Mouse (Mus musculus) kidney, embryonic 15.5 days (tissue): Measurements from ENCODE around the gene Adcy4. TPM values are rescaled to one million over a fixed set of nuclear protein-coding genes. Genes with fewer than 3 reads are reported as not detected.
A peak's percentile ranks its signal among the peaks of the same experiment; 100 is the strongest.

Experiments used
- ATAC-seq: fragments of 200-750 bp; cut with Nextera tagmentation; replicated peaks from 2 replicates; pipeline ENCODE4 v1.8.0; 2017; ENCODE audit warnings: moderate TSS enrichment; ENCODE audit not compliant: low FRiP score
- H3K27ac ChIP-seq: fragments of 300-500 bp; sonication (generic); 2 replicates; pipeline ENCODE4 v1.5.1; 2015; ENCODE audit warnings: mild to moderate bottlenecking, inconsistent platforms
- H3K27me3 ChIP-seq: fragments of 300-500 bp; sonication (generic); 2 replicates; pipeline ENCODE4 v1.6.1; 2015; ENCODE audit warnings: inconsistent platforms
- H3K36me3 ChIP-seq: fragments of 300-500 bp; sonication (generic); 2 replicates; pipeline ENCODE4 v1.6.1; 2015; ENCODE audit warnings: inconsistent platforms
- H3K4me1 ChIP-seq: fragments of 300-500 bp; sonication (generic); 2 replicates; pipeline ENCODE4 v1.6.1; 2015; ENCODE audit warnings: inconsistent platforms
- H3K4me2 ChIP-seq: fragments of 300-500 bp; sonication (generic); 2 replicates; pipeline ENCODE4 v1.6.1; 2015; ENCODE audit warnings: moderate library complexity, mild to moderate bottlenecking, inconsistent platforms
- H3K4me3 ChIP-seq: fragments of 300-500 bp; sonication (generic); replicated peaks from 2 replicates; pipeline ENCODE4 v1.5.1; 2015; ENCODE audit warnings: mild to moderate bottlenecking, inconsistent platforms
- H3K9ac ChIP-seq: fragments of 300-500 bp; sonication (generic); 2 replicates; pipeline ENCODE4 v1.6.1; 2015; ENCODE audit warnings: mild to moderate bottlenecking, inconsistent platforms
- H3K9me3 ChIP-seq: fragments of 300-500 bp; sonication (generic); replicated peaks from 2 replicates; pipeline ENCODE4 v1.6.1; 2016; ENCODE audit warnings: inconsistent platforms
- WGBS: fragments of 180-500 bp; shearing (Covaris S2); methylation state at CpG from one replicate; pipeline ENCODE4 v1.1.7; 2015; ENCODE audit warnings: mixed read lengths; 5-methylcytosine and 5-hydroxymethylcytosine counted together
- polyA plus RNA-seq: library from polyadenylated mRNA; unstranded; fragments of >200 nt; fragmentation: Nextera tagmentation; extraction: Ambion mirVana; gene quantifications from 2 replicates; pipeline ENCODE4 v1.2.1, GENCODE M21; 2015

Adcy4 gene
- polyA plus RNA-seq, 1 experiment from 2014 or later = 15.8 TPM

- 31% methylated on average over 11 of the region's 11 CpGs for WGBS
- Histone ChIP-seq H3K4me3 (peak overlapping the region; percentile 51), H3K9me3 (no peaks in the 10 kb centered on the region), H3K9ac (0 out of 2 replicates have a peak overlapping the region, but pooled peaks have one; percentile 40), H3K4me2 (peak overlapping the region; percentile 83), H3K27ac (no peak overlapping the region), H3K4me1 (peaks cover 38% of the 10 kb centered on the region), H3K36me3 (no peaks in the 10 kb centered on the region), H3K27me3 (peaks cover 36% of the 10 kb centered on the region)
- ATAC-seq = no peak
Measured at GRCm38 (mm10) chr14:55787731-55788130, 3.8 kb upstream of the Adcy4 start.

- Histone ChIP-seq H3K4me2 (no peak overlapping the region), H3K9me3 (no peaks in the 10 kb centered on the region), H3K36me3 (no peaks in the 10 kb centered on the region), H3K4me1 (peaks cover 56% of the 10 kb centered on the region), H3K27me3 (peaks cover 50% of the 10 kb centered on the region), H3K9ac (no peak overlapping the region), H3K4me3 (no peak overlapping the region), H3K27ac (no peak overlapping the region)
- 31% methylated on average over 6 of the region's 6 CpGs for WGBS
- ATAC-seq = no peak
Measured at GRCm38 (mm10) chr14:55785195-55785594, 1.3 kb upstream of the Adcy4 start.

- H3K4me1 ChIP-seq = peaks cover 50% of the 10 kb centered on the region
- H3K9me3 ChIP-seq = no peaks in the 10 kb centered on the region
- no peaks in the 10 kb centered on the region for H3K36me3 ChIP-seq
- peak overlapping the region; percentile 51 for H3K4me3 ChIP-seq
- H3K9ac ChIP-seq = peak overlapping the region; percentile 50
- ATAC-seq = peak; percentile 50
- H3K4me2 ChIP-seq = peak overlapping the region; percentile 83
- H3K27ac ChIP-seq = peak overlapping the region; percentile 89
- 2% methylated on average over 31 of the region's 31 CpGs for WGBS
- H3K27me3 ChIP-seq = peaks cover 45% of the 10 kb centered on the region
Measured at GRCm38 (mm10) chr14:55783171-55783957, 531 bp downstream of the Adcy4 start.

- Histone ChIP-seq H3K27ac (peak overlapping the region; percentile 89), H3K9ac (no peak overlapping the region), H3K4me2 (peak overlapping the region; percentile 83), H3K4me3 (peak overlapping the region; percentile 51), H3K9me3 (no peaks in the 10 kb centered on the region), H3K4me1 (peaks cover 45% of the 10 kb centered on the region), H3K27me3 (peaks cover 43% of the 10 kb centered on the region), H3K36me3 (0 out of 2 replicates have a peak, but pooled peaks cover 2% of the 10 kb centered on the region)
- no peak for ATAC-seq
- 43% methylated on average over 9 of the region's 9 CpGs for WGBS
Measured at GRCm38 (mm10) chr14:55782361-55782960, 1.4 kb downstream of the Adcy4 start.

- 17% methylated on average over 14 of the region's 14 CpGs for WGBS
- H3K27ac ChIP-seq = no peak overlapping the region
- 0 out of 2 replicates have a peak overlapping the region, but pooled peaks have one; percentile 13 for H3K4me3 ChIP-seq
- 0 out of 2 replicates have a peak, but pooled peaks cover 5% of the 10 kb centered on the region for H3K36me3 ChIP-seq
- peaks cover 36% of the 10 kb centered on the region for H3K27me3 ChIP-seq
- no peak overlapping the region for H3K9ac ChIP-seq
- 0 out of 2 replicates have a peak, but pooled peaks have one; percentile 27 for ATAC-seq
- H3K4me1 ChIP-seq = peaks cover 48% of the 10 kb centered on the region
- no peaks in the 10 kb centered on the region for H3K9me3 ChIP-seq
- peak overlapping the region; percentile 83 for H3K4me2 ChIP-seq
Measured at GRCm38 (mm10) chr14:55781310-55781709, 2.6 kb downstream of the Adcy4 start.

GRCm38 (mm10) chr14:55780736-55781135, 3.2 kb downstream of the Adcy4 start:
- Histone ChIP-seq H3K27me3 (peaks cover 35% of the 10 kb centered on the region), H3K9ac (no peak overlapping the region), H3K36me3 (0 out of 2 replicates have a peak, but pooled peaks cover 5% of the 10 kb centered on the region), H3K4me2 (no peak overlapping the region), H3K4me1 (peaks cover 48% of the 10 kb centered on the region), H3K9me3 (no peaks in the 10 kb centered on the region), H3K27ac (no peak overlapping the region), H3K4me3 (no peak overlapping the region)
- ATAC-seq = no peak
- WGBS = 83% methylated on average over 11 of the region's 11 CpGs

- H3K4me2 ChIP-seq = no peak overlapping the region
- no peak overlapping the region for H3K9ac ChIP-seq
- H3K4me3 ChIP-seq = no peak overlapping the region
- peaks cover 43% of the 10 kb centered on the region for H3K4me1 ChIP-seq
- no peak overlapping the region for H3K27ac ChIP-seq
- H3K36me3 ChIP-seq = 0 out of 2 replicates have a peak, but pooled peaks cover 5% of the 10 kb centered on the region
- no peak for ATAC-seq
- no peaks in the 10 kb centered on the region for H3K9me3 ChIP-seq
- H3K27me3 ChIP-seq = peaks cover 24% of the 10 kb centered on the region
- 53% methylated on average over 16 of the region's 16 CpGs for WGBS
Measured at GRCm38 (mm10) chr14:55779656-55780055, 4.2 kb downstream of the Adcy4 start.

GRCm38 (mm10) chr14:55778686-55779085, 5.2 kb downstream of the Adcy4 start:
- Histone ChIP-seq H3K27ac (no peak overlapping the region), H3K4me3 (no peak overlapping the region), H3K27me3 (peaks cover 16% of the 10 kb centered on the region), H3K36me3 (0 out of 2 replicates have a peak, but pooled peaks cover 5% of the 10 kb centered on the region), H3K4me1 (peaks cover 33% of the 10 kb centered on the region), H3K9me3 (no peaks in the 10 kb centered on the region), H3K9ac (no peak overlapping the region), H3K4me2 (no peak overlapping the region)
- 87% methylated on average over 15 of the region's 15 CpGs for WGBS
- ATAC-seq = no peak

GRCm38 (mm10) chr14:55777806-55778205, 6.1 kb downstream of the Adcy4 start:
- WGBS = 88% methylated on average over 11 of the region's 11 CpGs
- Histone ChIP-seq H3K4me2 (no peak overlapping the region), H3K9me3 (no peaks in the 10 kb centered on the region), H3K27ac (no peak overlapping the region), H3K36me3 (0 out of 2 replicates have a peak, but pooled peaks cover 5% of the 10 kb centered on the region), H3K4me3 (no peak overlapping the region), H3K27me3 (peaks cover 14% of the 10 kb centered on the region), H3K9ac (no peak overlapping the region), H3K4me1 (peaks cover 24% of the 10 kb centered on the region)
- ATAC-seq = no peak

- H3K27ac ChIP-seq = no peak overlapping the region
- 31% methylated on average over 3 of the region's 3 CpGs for WGBS
- peaks cover 18% of the 10 kb centered on the region for H3K4me1 ChIP-seq
- no peak overlapping the region for H3K4me2 ChIP-seq
- H3K4me3 ChIP-seq = no peak overlapping the region
- peaks cover 12% of the 10 kb centered on the region for H3K27me3 ChIP-seq
- 0 out of 2 replicates have a peak, but pooled peaks cover 5% of the 10 kb centered on the region for H3K36me3 ChIP-seq
- ATAC-seq = no peak
- no peaks in the 10 kb centered on the region for H3K9me3 ChIP-seq
- no peak overlapping the region for H3K9ac ChIP-seq
Measured at GRCm38 (mm10) chr14:55777176-55777575, 6.7 kb downstream of the Adcy4 start.

GRCm38 (mm10) chr14:55776711-55777110, 7.2 kb downstream of the Adcy4 start:
- Histone ChIP-seq H3K4me1 (peaks cover 13% of the 10 kb centered on the region), H3K4me3 (no peak overlapping the region), H3K9me3 (no peaks in the 10 kb centered on the region), H3K9ac (no peak overlapping the region), H3K4me2 (no peak overlapping the region), H3K27ac (no peak overlapping the region), H3K27me3 (peaks cover 8% of the 10 kb centered on the region), H3K36me3 (0 out of 2 replicates have a peak, but pooled peaks cover 5% of the 10 kb centered on the region)
- no peak for ATAC-seq
- WGBS = 57% methylated on average over 7 of the region's 7 CpGs

- H3K9ac ChIP-seq = no peak overlapping the region
- H3K9me3 ChIP-seq = no peaks in the 10 kb centered on the region
- no peaks in the 10 kb centered on the region for H3K36me3 ChIP-seq
- H3K4me2 ChIP-seq = no peak overlapping the region
- 79% methylated on average over 16 of the region's 16 CpGs for WGBS
- H3K4me1 ChIP-seq = peaks cover 9% of the 10 kb centered on the region
- no peak for ATAC-seq
- H3K27ac ChIP-seq = no peak overlapping the region
- H3K4me3 ChIP-seq = no peak overlapping the region
- H3K27me3 ChIP-seq = peaks cover 55% of the 10 kb centered on the region
Measured at GRCm38 (mm10) chr14:55769087-55769703, 14.7 kb downstream of the Adcy4 start.
